8 mouse cellular contexts compared by ENCODE assay signal in the genomic region with DNA sequence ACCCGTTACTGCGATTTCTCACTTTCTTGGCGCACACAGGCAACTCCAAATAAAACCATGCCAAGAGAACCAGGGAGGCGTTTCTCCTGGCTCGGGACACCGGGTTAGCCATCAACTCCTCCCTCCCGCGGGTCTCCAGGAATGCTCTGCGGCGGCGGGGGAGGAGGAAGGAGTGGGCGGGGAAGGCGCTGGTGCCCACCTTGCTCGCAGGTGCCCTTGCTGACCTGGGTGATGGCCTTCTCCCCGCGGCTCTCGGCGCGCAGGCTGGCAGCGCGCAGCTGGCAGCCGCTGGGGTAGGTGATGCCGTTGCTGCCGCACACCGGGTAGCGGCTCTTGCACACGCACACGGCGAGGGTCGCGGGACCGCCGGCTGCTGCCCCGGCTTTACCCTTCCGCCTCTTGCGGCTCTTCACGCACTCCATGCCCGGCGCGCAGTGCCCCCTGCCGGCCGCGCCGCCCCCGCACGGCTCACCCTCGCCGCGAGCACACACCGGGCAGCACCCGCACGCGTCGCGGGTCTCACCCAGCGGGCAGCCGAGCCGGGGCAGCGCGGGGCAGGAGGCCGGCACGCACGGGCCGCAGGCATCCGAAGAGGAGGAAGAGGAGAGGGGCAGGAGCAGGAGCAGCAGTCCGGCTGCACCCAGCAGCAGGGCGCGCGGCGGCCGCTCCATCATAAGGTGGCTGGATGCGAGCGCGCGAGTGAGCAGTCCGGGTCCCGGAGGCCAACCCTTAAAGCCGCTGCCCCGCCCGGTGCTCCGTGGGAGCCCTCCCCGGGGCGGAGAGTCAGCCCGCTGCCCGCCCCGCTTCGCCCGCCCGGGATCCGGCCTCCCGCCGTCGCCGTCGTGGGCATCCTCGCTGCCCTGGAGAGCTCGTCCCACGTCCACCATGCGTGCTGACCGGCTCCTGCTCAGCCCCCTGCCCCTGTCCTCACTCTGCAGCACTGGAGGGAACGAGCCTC. TPM values are rescaled to one million over a fixed set of nuclear protein-coding genes. Genes with fewer than 3 reads are reported as not detected.
DNase-seq lines count a peak whose midpoint lies in the region; ATAC-seq and TF ChIP-seq lines count a peak whose summit lies in the region.

Igfbp7 (minus strand) TSS at position 701 of the 958 bp plus-strand sequence.

- 7% methylated on average over 56 of the region's 101 CpGs for WGBS in hindbrain, postnatal 0 days

- no peak for TF ChIP-seq CTCF in hindbrain, postnatal 0 days (IDR thresholded peaks at IDR 0.05; ENCODE audit: low read depth)
- peak; percentile 70 for TF ChIP-seq CTCF in left cerebral cortex, adult 2 months (IDR thresholded peaks at IDR 0.05)

- peak within 1 kb of the TSS; percentile 54 for H3K9ac ChIP-seq in hindbrain, postnatal 0 days (replicated peaks; ENCODE audit: low read length)

- H3K9me3 ChIP-seq in hindbrain, postnatal 0 days (ENCODE audit: low read length), result no peaks in the 10 kb centered on the region

- no peaks in the 10 kb centered on the region for H3K4me1 ChIP-seq in hindbrain, postnatal 0 days (ENCODE audit: insufficient read depth, low read length)

- no peaks in the 10 kb centered on the region for H3K36me3 ChIP-seq in hindbrain, postnatal 0 days (ENCODE audit: insufficient read depth, low read length)

- DNase-seq in WW6 (ENCODE audit: low read depth, low spot score), result peak; percentile 49
- DNase-seq in embryo, embryonic 10 days (ENCODE audit: low spot score), result peak; percentile 71
- peak; percentile 84 for DNase-seq in gastrocnemius, postnatal 14 days
- DNase-seq in hindbrain, postnatal 0 days (ENCODE audit: low spot score), result peak; percentile 77
- peak; percentile 55 to 67 for DNase-seq in left cerebral cortex, adult 2 months (ENCODE audit: extremely low spot score in 1 of 2, low spot score in 2 of 2)
- peak; percentile 85 to 89 for DNase-seq in lung, postnatal 4 days
- peak; percentile 43 to 57 for DNase-seq in right cerebral cortex, adult 2 months (ENCODE audit: low spot score in 2 of 2)
- peak; percentile 80 for DNase-seq in urinary bladder, postnatal 25 days (ENCODE audit: low spot score)

- H3K4me2 ChIP-seq in hindbrain, postnatal 0 days (ENCODE audit: low read depth, low read length), result peak within 1 kb of the TSS; percentile 75

- no peak within 1 kb of the TSS for H3K27ac ChIP-seq in hindbrain, postnatal 0 days
- H3K27ac ChIP-seq in left cerebral cortex, adult 2 months, result peak within 1 kb of the TSS; percentile 84

- H3K4me3 ChIP-seq in hindbrain, postnatal 0 days (ENCODE audit: low read length), result peak within 1 kb of the TSS; percentile 52
- H3K4me3 ChIP-seq in left cerebral cortex, adult 2 months, result peak within 1 kb of the TSS; percentile 65

- no peaks in the 10 kb centered on the region for H3K27me3 ChIP-seq in hindbrain, postnatal 0 days (ENCODE audit: insufficient read depth, low read length)

- intact Hi-C loops in gastrocnemius, postnatal 14 days (cut with DNase I; ENCODE audit: low total_unique reads), result loop anchor here (5.0 kb wide), 1 partner anchor 50 kb away; no protein-coding TSS in a partner anchor
- intact Hi-C loops in left cerebral cortex, adult 2 months (cut with DNase I), result loop anchor here (5.0 kb wide), 1 partner anchor 55 kb away; no protein-coding TSS in a partner anchor

- ATAC-seq in hindbrain, postnatal 0 days, result peak; percentile 94

RNA-seq across cellular contexts. Expression of gene Igfbp7, which starts in this region (rescaled TPM):
- 100 to 1,000 TPM; 319 to 321 TPM for total RNA-seq in gastrocnemius, postnatal 14 days (2021)
- 45.7 and 59.6 TPM in 2 replicates for total RNA-seq in hindbrain, postnatal 0 days (2014; rRNA removed)
- polyA plus RNA-seq in hindbrain, postnatal 0 days (2015; fragmentation: Nextera tagmentation; extraction: Ambion mirVana), result 99.3 and 111 TPM in 2 replicates
- 10 to 100 TPM; 38.3 to 41.2 TPM for total RNA-seq in left cerebral cortex, adult 2 months (2021)
